Mouse (Mus musculus): ENCODE measurements around the gene Mia2.

DNA sequence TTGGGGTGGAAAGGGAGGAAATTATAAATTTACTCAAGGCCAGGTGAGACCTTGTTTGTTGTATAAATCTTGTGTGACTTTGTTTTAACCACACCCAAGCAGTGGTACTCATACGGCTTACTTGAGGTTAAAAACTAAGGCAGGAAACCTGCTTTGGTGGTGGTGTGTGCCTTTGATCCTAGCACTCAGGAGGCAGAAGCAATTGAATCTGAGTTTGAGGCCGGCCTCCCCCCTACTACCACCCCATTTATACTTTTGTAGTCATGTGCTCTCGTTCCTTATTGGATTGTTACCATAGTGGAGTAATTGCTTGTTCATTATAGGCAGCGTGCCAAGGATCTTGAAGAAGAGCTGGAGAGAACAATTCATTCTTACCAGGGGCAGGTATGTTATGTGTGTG, 74.3 kb downstream of the Mia2 start:
- TF ChIP-seq CHD2 (IDR thresholded peaks at IDR 0.05; ENCODE audit: low read length) (no peak), GATA1 (IDR thresholded peaks at IDR 0.05; ENCODE audit: low read depth, low read length) (no peak), ZMIZ1 (IDR thresholded peaks at IDR 0.05; ENCODE audit: low read depth, low read length) (no peak), TCF12 (IDR thresholded peaks at IDR 0.05; ENCODE audit: low read depth, low read length) (no peak), SIN3A (IDR thresholded peaks at IDR 0.05; ENCODE audit: low read length) (no peak), CTCF (IDR thresholded peaks at IDR 0.05 in 2 of 3, conservative IDR thresholded peaks at IDR 0.05 in 1 of 3; ENCODE audit: control insufficient read depth in 1 of 3, insufficient read depth in 1 of 3, low read depth in 2 of 3, low read length in 3 of 3, poor library complexity in 1 of 3, severe bottlenecking in 1 of 3) (no peak), ZNF384 (IDR thresholded peaks at IDR 0.05; ENCODE audit: low read depth, low read length) (no peak), POLR2AphosphoS2 (IDR thresholded peaks at IDR 0.05; ENCODE audit: low read length) (no peak)
